Mouse (Mus musculus) G1E (cell line): ENCODE results near the gene Amdhd2.

Source experiments
- CTCF ChIP-seq: IDR thresholded peaks from 2 replicates; pipeline ENCODE4 v1.5.1; 2012; ENCODE audit warnings: low read depth, low read length, inconsistent platforms, mixed read lengths
- POLR2AphosphoS5 ChIP-seq: IDR thresholded peaks from 2 replicates; pipeline ENCODE4 v1.6.1; 2012; ENCODE audit warnings: low read depth, low read length, inconsistent platforms; ENCODE audit not compliant: insufficient replicate concordance
- TAL1 ChIP-seq: conservative IDR thresholded peaks from 2 replicates; pipeline ENCODE4 v1.6.1; 2012; ENCODE audit warnings: low read depth, low read length, inconsistent platforms, mixed read lengths

DNA sequence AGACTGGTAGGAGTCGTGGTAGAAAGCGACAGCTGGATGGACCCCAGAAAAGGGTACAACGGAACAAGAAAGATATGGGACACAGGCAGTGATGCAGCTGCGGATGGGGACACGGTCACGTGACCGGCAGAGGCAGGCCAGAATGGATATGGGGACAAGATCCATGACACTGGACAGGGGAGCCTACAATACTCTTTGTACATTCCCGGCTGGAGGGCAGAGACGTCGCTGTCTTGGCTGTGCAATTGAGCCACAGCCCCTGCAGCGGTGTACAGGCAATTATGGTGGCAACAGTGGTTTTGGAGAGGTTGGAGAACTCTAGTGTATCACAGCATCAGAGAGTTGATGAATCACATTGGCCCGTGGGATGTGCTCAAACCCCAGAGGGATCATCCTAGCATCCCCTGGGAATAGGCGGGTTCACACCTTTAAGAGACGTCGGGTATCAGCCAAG lies 42.4 kb upstream of the Amdhd2 start:
- no peak for TF ChIP-seq CTCF
- peak; percentile 72 for TF ChIP-seq POLR2AphosphoS5
- TF ChIP-seq TAL1: no peak
